Comparison of ENCODE assay signal across 24 mouse cellular contexts in the genomic region with DNA sequence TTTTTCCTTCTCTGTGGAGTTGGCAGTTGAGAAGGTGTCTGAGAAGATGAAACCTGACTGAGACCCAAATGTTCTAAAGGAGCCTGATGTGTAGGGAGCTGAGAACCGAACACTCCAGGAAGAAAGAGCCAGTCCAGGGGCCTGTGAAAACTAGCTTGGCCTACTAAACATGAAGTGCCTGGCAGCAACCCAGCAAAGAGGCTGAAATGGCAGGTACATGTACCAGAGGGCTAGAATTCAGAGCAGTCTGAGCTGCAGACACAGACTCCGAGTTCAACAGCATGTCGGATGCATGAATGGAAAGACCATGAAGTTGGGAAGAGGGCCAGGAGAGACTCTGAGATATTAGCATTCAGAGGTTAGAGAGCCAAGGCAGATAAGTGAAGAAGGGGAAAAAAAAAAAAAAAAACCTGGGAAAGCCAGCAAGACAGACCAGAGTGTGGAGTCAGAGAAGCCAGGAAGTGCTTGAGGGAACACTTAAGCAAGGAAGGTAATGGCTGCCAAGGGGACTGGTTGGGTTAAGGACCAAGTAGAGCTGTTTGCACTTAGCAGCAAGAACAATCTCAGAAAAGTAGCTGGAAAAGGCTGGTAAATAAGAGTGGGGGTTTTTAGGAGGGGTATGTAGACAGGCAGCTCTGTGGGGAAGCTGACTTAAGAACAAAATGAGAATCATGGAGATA. TPM values are rescaled to one million over a fixed set of nuclear protein-coding genes. Genes with fewer than 3 reads are reported as not detected.
DNase-seq lines count a peak whose midpoint lies in the region; ATAC-seq lines count a peak whose summit lies in the region.
"Had no signal": no experiment of that assay in that cellular context is flagged by ENCODE, and none has a peak within 500 bp of the region (broad histone marks: within the 10 kb centered on the region; RNA-seq: fewer than 3 reads in every experiment).

No protein-coding gene starts in this region.

- peak overlapping the region; percentile 44; the same call in 1 of the 2 replicates for H3K27ac ChIP-seq in heart, embryonic 15.5 days
- peak overlapping the region; percentile 79 for H3K27ac ChIP-seq in lung, embryonic 15.5 days
- H3K27ac ChIP-seq: embryonic facial prominence, embryonic 12.5 days; forebrain, embryonic 10.5 days; forebrain, embryonic 15.5 days; liver, embryonic 15.5 days had no signal

- H3K9ac ChIP-seq in heart, embryonic 15.5 days = no peak overlapping the region
- H3K9ac ChIP-seq in lung, embryonic 15.5 days = no peak overlapping the region
- H3K9ac ChIP-seq: embryonic facial prominence, embryonic 12.5 days; forebrain, embryonic 15.5 days; liver, embryonic 15.5 days had no signal

- H3K9me3 ChIP-seq in heart, embryonic 15.5 days (replicated peaks) = no peaks in the 10 kb centered on the region
- H3K9me3 ChIP-seq in lung, embryonic 15.5 days = no peaks in the 10 kb centered on the region
- H3K9me3 ChIP-seq: embryonic facial prominence, embryonic 12.5 days; forebrain, embryonic 10.5 days; forebrain, embryonic 15.5 days; liver, embryonic 15.5 days had no signal

- H3K27me3 ChIP-seq in heart, embryonic 15.5 days = no peaks in the 10 kb centered on the region
- H3K27me3 ChIP-seq in lung, embryonic 15.5 days = no peaks in the 10 kb centered on the region
- H3K27me3 ChIP-seq: embryonic facial prominence, embryonic 12.5 days; forebrain, embryonic 15.5 days; liver, embryonic 15.5 days had no signal

- 61% methylated on average over 3 of the region's 3 CpGs for WGBS in heart, embryonic 15.5 days
- 70% methylated on average over 3 of the region's 3 CpGs for WGBS in lung, embryonic 15.5 days

- H3K4me3 ChIP-seq in heart, embryonic 15.5 days = no peak overlapping the region
- H3K4me3 ChIP-seq in lung, embryonic 15.5 days = no peak overlapping the region
- H3K4me3 ChIP-seq: embryonic facial prominence, embryonic 12.5 days; forebrain, embryonic 10.5 days; forebrain, embryonic 15.5 days; liver, embryonic 15.5 days had no signal

- H3K4me2 ChIP-seq in heart, embryonic 15.5 days = no peak overlapping the region
- no peak overlapping the region; the same call in 1 of the 2 replicates for H3K4me2 ChIP-seq in lung, embryonic 15.5 days
- H3K4me2 ChIP-seq: embryonic facial prominence, embryonic 12.5 days; forebrain, embryonic 15.5 days; liver, embryonic 15.5 days had no signal

- DNase-seq in heart, postnatal 4 days = no peak
- DNase-seq in fat pad, adult 2 months (ENCODE audit: extremely low read depth, low read depth, low spot score) = peak; percentile 39
- DNase-seq in lung, postnatal 25 days (ENCODE audit: low spot score) = peak; percentile 67
- DNase-seq in cerebellum, adult 11-12 months = no peak
- no peak for DNase-seq in cerebellum, postnatal 10 days
- no peak for DNase-seq in B cell, adult 2 months
- DNase-seq: adrenal gland, postnatal 25 days; cerebellum, adult 18-20 months; embryo, embryonic 11 days; heart, postnatal 10 days; kidney, postnatal 14 days; layer of hippocampus, adult 9-11 months; right cerebral cortex, postnatal 25 days; thymus, adult 18-20 months; thymus, postnatal 25 days had no signal

- H3K36me3 ChIP-seq in heart, embryonic 15.5 days = peaks cover 36% of the 10 kb centered on the region
- peaks cover 32% of the 10 kb centered on the region for H3K36me3 ChIP-seq in lung, embryonic 15.5 days

- ATAC-seq in heart, embryonic 15.5 days (replicated peaks; ENCODE audit: insufficient number of reproducible peaks, insufficient read depth, low FRiP score, low read depth) = no peak
- no peak for ATAC-seq in lung, embryonic 15.5 days (ENCODE audit: borderline replicate concordance, extremely low read depth, low FRiP score, low TSS enrichment)
- ATAC-seq: CD4-positive, CD25-positive, alpha-beta regulatory T cell, adult 4 months; forebrain, embryonic 15.5 days; intestine, postnatal 0 days; midbrain, embryonic 16.5 days had no signal

- peaks cover 26% of the 10 kb centered on the region for H3K4me1 ChIP-seq in heart, embryonic 15.5 days (replicated peaks)
- H3K4me1 ChIP-seq in lung, embryonic 15.5 days = peaks cover 34% of the 10 kb centered on the region

RNA-seq across cellular contexts. Expression of a gene that starts 2.8 kb away (rescaled TPM):
- 35.0 and 38.7 TPM in 2 replicates for polyA plus RNA-seq in heart, embryonic 15.5 days (2015; fragmentation: Nextera tagmentation; extraction: Ambion mirVana)
- 10 to 100 TPM; 36.6 to 40.2 TPM for total RNA-seq in heart, postnatal 4 days (2021)
- polyA plus RNA-seq in lung, embryonic 15.5 days (2015; fragmentation: Nextera tagmentation; extraction: Ambion mirVana) = 46.0 and 54.7 TPM in 2 replicates

RNA-seq across cellular contexts. Expression of a gene that starts 3.7 kb away (rescaled TPM):
- polyA plus RNA-seq in heart, embryonic 15.5 days (2015; fragmentation: Nextera tagmentation; extraction: Ambion mirVana) = 63.1 and 69.1 TPM in 2 replicates
- total RNA-seq in heart, postnatal 4 days (2021) = 10 to 100 TPM; 42.4 to 43.7 TPM
- polyA plus RNA-seq in lung, embryonic 15.5 days (2015; fragmentation: Nextera tagmentation; extraction: Ambion mirVana) = 106 and 111 TPM in 2 replicates

RNA-seq across cellular contexts. Expression of a gene that starts 27.3 kb away (rescaled TPM):
- polyA plus RNA-seq in heart, embryonic 15.5 days (2015; fragmentation: Nextera tagmentation; extraction: Ambion mirVana) = 37.7 and 38.7 TPM in 2 replicates
- 10 to 100 TPM; 22.8 to 25.9 TPM for total RNA-seq in heart, postnatal 4 days (2021)
- 61.0 and 61.8 TPM in 2 replicates for polyA plus RNA-seq in lung, embryonic 15.5 days (2015; fragmentation: Nextera tagmentation; extraction: Ambion mirVana)

Comparison
In these comparisons a context has a peak if more than half of its experiments do, and no peak if none do; other contexts are left out.
1. DNase-seq: peak in fat pad, adult 2 months (single experiment) and lung, postnatal 25 days (single experiment); none in heart, postnatal 4 days (single experiment), cerebellum, adult 11-12 months (single experiment), cerebellum, postnatal 10 days (0 of 2) and B cell, adult 2 months (0 of 2).